Mouse (Mus musculus) frontal cortex, adult 2 months (tissue): Measurements from ENCODE around the gene Srms. TPM values are rescaled to one million over a fixed set of nuclear protein-coding genes. Genes with fewer than 3 reads are reported as not detected.
A peak's percentile ranks its signal among the peaks of the same experiment; 100 is the strongest.

Source experiments
- DNase-seq, 2 experiments: peaks; one replicate each; pipeline ENCODE4 v3.0.0; 2022; ENCODE audit warnings: low spot score in 1 of 2; ENCODE audit errors: extremely low spot score in 1 of 2
- polyA plus RNA-seq: library from polyadenylated mRNA; depleted of rRNA; stranded (reverse); fragments of >200 nt; gene quantifications from 2 replicates; pipeline ENCODE4 v1.2.3, GENCODE M21; 2012; rRNA removed

Srms gene
- polyA plus RNA-seq, 1 experiment = 0.50 TPM

- no peak for DNase-seq
These were observed 35.0 kb downstream of the Srms start for GRCm38 (mm10) chr2:181178015-181178414.

GRCm38 (mm10) chr2:181174646-181175045, 38.3 kb downstream of the Srms start:
- no peak for DNase-seq

DNA sequence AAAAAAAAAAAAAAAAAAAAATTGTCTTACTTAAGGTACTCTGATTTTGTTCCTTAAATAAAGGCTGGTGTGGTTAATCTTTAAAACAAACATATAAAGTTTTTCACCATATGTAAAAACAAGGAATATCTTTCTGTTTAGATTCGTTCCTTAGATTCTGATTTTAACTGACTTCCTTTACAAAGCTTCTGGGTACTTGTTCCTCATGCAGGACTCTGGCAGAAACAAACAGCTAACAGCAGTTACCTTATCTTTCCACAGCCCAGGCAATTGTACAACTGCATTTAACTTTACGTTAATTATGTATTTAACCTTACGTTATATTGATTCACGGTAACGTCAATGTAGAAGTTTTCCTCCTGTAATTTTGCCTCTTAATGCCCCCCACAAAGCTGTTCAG, 46.5 kb downstream of the Srms start:
- no peak for DNase-seq

GRCm38 (mm10) chr2:181160821-181161220, 52.2 kb downstream of the Srms start:
- no peak for DNase-seq

DNA sequence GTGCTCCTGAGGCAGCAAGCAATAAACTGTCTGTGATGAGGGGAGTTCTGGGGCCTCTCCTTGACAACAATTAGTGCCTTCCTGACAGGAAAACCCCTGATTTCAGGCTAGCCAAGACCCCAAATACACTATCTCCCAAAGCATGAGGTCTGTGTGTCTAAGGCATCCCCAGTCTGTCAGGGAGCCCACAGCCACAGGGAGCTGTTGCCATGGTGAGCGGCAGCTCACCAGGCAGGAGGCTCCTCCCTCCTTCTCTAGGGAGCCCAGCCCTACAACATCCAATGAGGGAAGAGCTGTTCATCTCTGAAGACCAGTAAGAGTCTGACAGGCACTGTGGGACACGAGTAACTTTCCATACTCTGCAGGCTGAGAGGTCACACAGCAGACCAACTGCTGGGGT, 53.2 kb downstream of the Srms start:
- DNase-seq = peak; percentile 67 to 73

GRCm38 (mm10) chr2:181159091-181159514, 53.9 kb downstream of the Srms start:
- peak; percentile 86 for DNase-seq

DNA sequence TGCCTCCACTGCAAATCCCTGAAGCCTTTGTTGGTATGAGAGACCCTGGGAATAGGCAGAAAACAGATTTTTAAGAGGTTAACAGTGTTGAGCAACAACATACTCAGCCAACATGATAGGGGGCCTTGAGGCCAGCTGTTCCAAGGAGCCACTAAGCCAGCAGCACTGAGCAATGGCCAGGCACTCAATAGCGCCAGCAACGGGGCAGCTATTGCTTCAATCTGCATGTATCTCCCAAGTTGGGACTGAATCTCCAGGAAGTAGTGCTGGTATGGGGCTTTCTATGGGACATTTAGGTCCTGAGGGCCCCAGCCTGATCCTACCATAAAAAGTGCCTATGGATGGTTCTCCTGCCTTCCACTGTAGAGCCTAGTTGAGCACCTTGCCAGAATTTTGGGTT, 54.5 kb downstream of the Srms start:
- no peak for DNase-seq

GRCm38 (mm10) chr2:181157716-181158302, 55.2 kb downstream of the Srms start:
- DNase-seq = peak in 1 of 2 experiments; percentile 11

GRCm38 (mm10) chr2:181157180-181157579, 55.8 kb downstream of the Srms start:
- peak in 1 of 2 experiments; percentile 14 for DNase-seq

- peak; percentile 86 to 93 for DNase-seq
These were observed 56.5 kb downstream of the Srms start, which contains the start of gene Eef1a2 for GRCm38 (mm10) chr2:181156248-181157121. Eef1a2 (minus strand) TSS chr2:181157014.

- DNase-seq = peak; percentile 28 to 42
These were observed 57.2 kb downstream of the Srms start for GRCm38 (mm10) chr2:181155801-181156200.

Other genes starting within 250 kb of the Srms start
- 127 and 143 TPM in 2 replicates for gene Arfgap1, start 246.0 kb downstream of the Srms start, polyA plus RNA-seq
- 4.1 TPM in 2 replicates for gene Col20a1, start 226.7 kb downstream of the Srms start, polyA plus RNA-seq
- 12.3 and 13.7 TPM in 2 replicates for gene Chrna4, start 169.6 kb downstream of the Srms start, polyA plus RNA-seq
- 167 and 170 TPM in 2 replicates for gene Kcnq2, start 77.9 kb downstream of the Srms start, polyA plus RNA-seq
- 939 and 990 TPM in 2 replicates for gene Eef1a2, start 56.2 kb downstream of the Srms start, polyA plus RNA-seq
- 117 and 142 TPM in 2 replicates for gene Ppdpf, start 25.9 kb downstream of the Srms start, polyA plus RNA-seq
- gene Ptk6, start 10.4 kb downstream of the Srms start, polyA plus RNA-seq = 0.04 and 0.08 TPM in 2 replicates
- 0.13 and 0.14 TPM in 2 replicates for gene Fndc11, start 6.8 kb upstream of the Srms start, polyA plus RNA-seq
- gene Helz2, start 28.8 kb upstream of the Srms start, polyA plus RNA-seq = 3.0 TPM in 2 replicates
- gene Gmeb2, start 74.8 kb upstream of the Srms start, polyA plus RNA-seq = 20.8 and 21.7 TPM in 2 replicates
- gene Stmn3, start 101.3 kb upstream of the Srms start, polyA plus RNA-seq = 725 and 731 TPM in 2 replicates
- gene Rtel1, start 106.6 kb upstream of the Srms start, polyA plus RNA-seq = 71.9 and 77.1 TPM in 2 replicates
- gene Zgpat, start 151.7 kb upstream of the Srms start, polyA plus RNA-seq = 87.9 and 93.7 TPM in 2 replicates
- gene Arfrp1, start 152.2 kb upstream of the Srms start, polyA plus RNA-seq = 75.8 and 76.8 TPM in 2 replicates
- gene Lime1, start 166.9 kb upstream of the Srms start, polyA plus RNA-seq = 71.8 and 72.7 TPM in 2 replicates
- gene Zbtb46, start 246.2 kb upstream of the Srms start, polyA plus RNA-seq = 6.6 and 6.9 TPM in 2 replicates